Mouse (Mus musculus): ENCODE data around the gene Sh3bp5.

Gene Sh3bp5

GRCm38 (mm10) chr14:31433851-31434360, 2.0 kb downstream of the Sh3bp5 start:
- DNase-seq (ENCODE audit: inconsistent age in 2 of 2, low spot score in 1 of 2) = peak; percentile 50 to 87

- peak in 1 of 2 experiments; percentile 58 for DNase-seq (ENCODE audit: inconsistent age in 2 of 2, low spot score in 1 of 2)
Measured at GRCm38 (mm10) chr14:31433126-31433525, 2.8 kb downstream of the Sh3bp5 start.

GRCm38 (mm10) chr14:31432424-31432823, 3.5 kb downstream of the Sh3bp5 start:
- peak in 1 of 2 experiments; percentile 69 for DNase-seq (ENCODE audit: inconsistent age in 2 of 2, low spot score in 1 of 2)

GRCm38 (mm10) chr14:31431789-31432330, 4.0 kb downstream of the Sh3bp5 start:
- peak; percentile 33 to 73 for DNase-seq (ENCODE audit: inconsistent age in 2 of 2, low spot score in 1 of 2)

GRCm38 (mm10) chr14:31429004-31429395, 6.9 kb downstream of the Sh3bp5 start:
- no peak for DNase-seq (ENCODE audit: inconsistent age in 2 of 2, low spot score in 1 of 2)

- DNase-seq (ENCODE audit: inconsistent age in 2 of 2, low spot score in 1 of 2) = peak; percentile 88 to 93
Measured at GRCm38 (mm10) chr14:31428211-31429003, 7.5 kb downstream of the Sh3bp5 start.

- DNase-seq (ENCODE audit: inconsistent age in 2 of 2, low spot score in 1 of 2) = peak; percentile 64 to 81
Measured at GRCm38 (mm10) chr14:31422961-31423791, 12.7 kb downstream of the Sh3bp5 start.

- DNase-seq (ENCODE audit: inconsistent age in 2 of 2, low spot score in 1 of 2) = no peak
Measured at GRCm38 (mm10) chr14:31422395-31422794, 13.5 kb downstream of the Sh3bp5 start.

- no peak for DNase-seq (ENCODE audit: inconsistent age in 2 of 2, low spot score in 1 of 2)
Measured at GRCm38 (mm10) chr14:31421509-31422295, 14.2 kb downstream of the Sh3bp5 start.

GRCm38 (mm10) chr14:31420985-31421384, 14.9 kb downstream of the Sh3bp5 start:
- DNase-seq (ENCODE audit: inconsistent age in 2 of 2, low spot score in 1 of 2) = no peak

- no peak for DNase-seq (ENCODE audit: inconsistent age in 2 of 2, low spot score in 1 of 2)
Measured at GRCm38 (mm10) chr14:31420562-31420961, 15.3 kb downstream of the Sh3bp5 start.

GRCm38 (mm10) chr14:31420135-31420534, 15.7 kb downstream of the Sh3bp5 start:
- DNase-seq (ENCODE audit: inconsistent age in 2 of 2, low spot score in 1 of 2) = no peak

- peak in 1 of 2 experiments; percentile 61 for DNase-seq (ENCODE audit: inconsistent age in 2 of 2, low spot score in 1 of 2)
Measured at GRCm38 (mm10) chr14:31419279-31419678, 16.6 kb downstream of the Sh3bp5 start.

- peak in 1 of 2 experiments; percentile 76 for DNase-seq (ENCODE audit: inconsistent age in 2 of 2, low spot score in 1 of 2)
Measured at GRCm38 (mm10) chr14:31416835-31417549, 18.9 kb downstream of the Sh3bp5 start.

- DNase-seq (ENCODE audit: inconsistent age in 2 of 2, low spot score in 1 of 2) = no peak
Measured at GRCm38 (mm10) chr14:31416411-31416810, 19.5 kb downstream of the Sh3bp5 start.

- peak in 1 of 2 experiments; percentile 74 for DNase-seq (ENCODE audit: inconsistent age in 2 of 2, low spot score in 1 of 2)
Measured at GRCm38 (mm10) chr14:31414967-31415376, 20.9 kb downstream of the Sh3bp5 start.

- DNase-seq (ENCODE audit: inconsistent age in 2 of 2, low spot score in 1 of 2) = peak in 1 of 2 experiments; percentile 45
Measured at GRCm38 (mm10) chr14:31414235-31414966, 21.5 kb downstream of the Sh3bp5 start.

GRCm38 (mm10) chr14:31413475-31414086, 22.3 kb downstream of the Sh3bp5 start:
- peak in 1 of 2 experiments; percentile 56 for DNase-seq (ENCODE audit: inconsistent age in 2 of 2, low spot score in 1 of 2)

- peak; percentile 66 to 87 for DNase-seq (ENCODE audit: inconsistent age in 2 of 2, low spot score in 1 of 2)
Measured at GRCm38 (mm10) chr14:31412651-31413056, 23.2 kb downstream of the Sh3bp5 start.

All from adrenal gland, adult (tissue).